Mouse (Mus musculus) forebrain, embryonic 15.5 days (tissue): ENCODE data around the gene Nap1l2. TPM values are rescaled to one million over a fixed set of nuclear protein-coding genes. Genes with fewer than 3 reads are reported as not detected.
"Not testable (repeated sequence)": the region's sequence is repeated elsewhere in the genome, so short reads cannot be mapped to it uniquely, and the experiment has no call there.

ENCODE experiments used
- ATAC-seq: fragments of 200-750 bp; cut with Nextera tagmentation; replicated peaks from 2 replicates; pipeline ENCODE4 v1.8.0; 2017; ENCODE audit warnings: mild to moderate bottlenecking, moderate TSS enrichment, moderate library complexity
- H3K27ac ChIP-seq: fragments of 300-500 bp; sonication (generic); replicated peaks from 2 replicates; pipeline ENCODE4 v1.5.1; 2015; ENCODE audit warnings: mild to moderate bottlenecking, inconsistent platforms
- H3K27me3 ChIP-seq: fragments of 300-500 bp; sonication (generic); 2 replicates; pipeline ENCODE4 v1.6.1; 2015; ENCODE audit warnings: inconsistent platforms
- H3K36me3 ChIP-seq: fragments of 300-500 bp; sonication (generic); 2 replicates; pipeline ENCODE4 v1.6.1; 2015; ENCODE audit warnings: mild to moderate bottlenecking, inconsistent platforms
- H3K4me1 ChIP-seq: fragments of 300-500 bp; sonication (generic); 2 replicates; pipeline ENCODE4 v1.6.1; 2015; ENCODE audit warnings: inconsistent platforms
- H3K4me2 ChIP-seq: fragments of 300-500 bp; sonication (generic); replicated peaks from 2 replicates; pipeline ENCODE4 v1.6.1; 2015; ENCODE audit warnings: mild to moderate bottlenecking, inconsistent platforms
- H3K4me3 ChIP-seq: fragments of 300-500 bp; sonication (generic); 2 replicates; pipeline ENCODE4 v1.5.1; 2015; ENCODE audit warnings: mild to moderate bottlenecking, inconsistent platforms
- H3K9ac ChIP-seq: fragments of 300-500 bp; sonication (generic); replicated peaks from 2 replicates; pipeline ENCODE4 v1.6.1; 2015; ENCODE audit warnings: mild to moderate bottlenecking, inconsistent platforms
- H3K9me3 ChIP-seq: fragments of 300-500 bp; sonication (generic); 2 replicates; pipeline ENCODE4 v1.6.1; 2016; ENCODE audit warnings: inconsistent platforms
- WGBS: fragments of 180-500 bp; shearing (Covaris S2); methylation state at CpG from one replicate; pipeline ENCODE4 v1.1.7; 2015; ENCODE audit warnings: mixed read lengths; 5-methylcytosine and 5-hydroxymethylcytosine counted together
- polyA plus RNA-seq: library from polyadenylated mRNA; unstranded; fragments of >200 nt; fragmentation: Nextera tagmentation; extraction: Ambion mirVana; gene quantifications from 2 replicates; pipeline ENCODE4 v1.2.1, GENCODE M21; 2015

The Nap1l2 gene
- 40.3 and 42.8 TPM in 2 replicates for polyA plus RNA-seq

DNA sequence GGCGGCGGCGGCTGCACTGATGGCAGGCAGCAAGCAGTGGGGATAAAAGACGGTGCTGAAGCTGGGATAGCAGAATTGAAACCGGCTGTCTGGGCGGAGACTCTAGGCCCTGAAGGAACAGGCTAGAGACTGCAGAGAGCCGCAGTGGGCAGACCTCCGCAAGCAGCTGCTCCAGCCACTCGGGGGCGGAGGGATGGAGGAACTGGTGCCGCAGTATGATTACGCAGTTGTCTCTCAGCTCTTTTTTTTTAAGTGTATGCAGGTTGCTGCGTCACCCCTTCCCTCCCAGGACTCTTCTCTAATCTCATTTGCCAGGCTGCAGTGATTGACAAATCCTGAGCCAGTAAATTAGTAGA lies at the start of gene Nap1l2:
Gene Nap1l2, minus strand, starts transcription at position 210 of the 356 bp plus-strand sequence.
- Histone ChIP-seq H3K27ac (peak within 1 kb of the TSS; percentile 86), H3K9ac (peak within 1 kb of the TSS; percentile 55), H3K4me2 (peak within 1 kb of the TSS; percentile 45), H3K36me3 (no peaks in the 10 kb centered on the region), H3K27me3 (no peaks in the 10 kb centered on the region), H3K9me3 (no peaks in the 10 kb centered on the region), H3K4me3 (peak within 1 kb of the TSS; percentile 54), H3K4me1 (no peaks in the 10 kb centered on the region)
- WGBS: 28% methylated on average over 13 of the region's 13 CpGs
- peak; percentile 95 for ATAC-seq

DNA sequence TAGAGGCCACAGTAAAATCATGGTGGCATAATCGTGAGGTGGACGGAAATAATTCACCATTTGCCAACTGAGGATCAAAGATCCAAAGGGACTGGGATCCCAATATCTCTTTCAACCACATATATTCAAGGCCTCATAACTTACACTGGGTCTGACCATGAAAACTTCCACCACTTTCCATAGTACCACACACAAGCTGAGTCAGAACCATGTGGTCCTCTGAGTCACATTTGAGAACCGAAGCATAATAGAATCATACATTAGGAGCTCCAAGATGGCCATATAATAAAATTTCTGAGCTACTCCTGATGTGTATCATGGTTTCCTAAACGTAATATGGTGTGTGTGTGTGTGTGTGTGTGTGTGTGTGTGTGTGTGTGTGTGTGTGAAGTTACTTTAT lies 28.8 kb upstream of the Nap1l2 start:
- no peak for ATAC-seq
- no peaks in the 10 kb centered on the region for H3K4me1 ChIP-seq
- no peaks in the 10 kb centered on the region for H3K27me3 ChIP-seq
- H3K36me3 ChIP-seq: no peaks in the 10 kb centered on the region
- H3K9me3 ChIP-seq: no peaks in the 10 kb centered on the region
- H3K4me3 ChIP-seq: no peak overlapping the region
- no peak overlapping the region for H3K27ac ChIP-seq
- 81% methylated on average over 4 of the region's 4 CpGs for WGBS
- no peak overlapping the region for H3K4me2 ChIP-seq
- H3K9ac ChIP-seq: no peak overlapping the region

DNA sequence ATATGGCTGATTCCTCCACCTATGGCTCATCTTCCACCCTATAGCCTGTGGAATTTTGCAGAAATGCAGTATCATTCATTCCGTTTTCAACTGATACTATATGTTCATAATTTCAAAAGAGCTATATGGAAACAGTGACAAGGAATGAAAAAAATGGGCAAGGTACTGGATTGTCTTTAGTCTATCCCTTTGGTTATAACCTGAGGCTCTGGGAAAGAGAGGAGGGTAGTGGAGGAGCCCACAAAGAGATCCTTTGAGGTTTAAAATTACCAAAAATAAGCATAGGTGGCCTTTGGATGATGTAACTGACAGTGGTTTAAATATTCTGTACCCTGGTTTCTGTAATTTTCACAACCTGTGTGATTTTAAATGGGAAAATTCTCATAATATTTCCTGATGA lies 389 bp upstream of the Nap1l2 start:
- H3K4me1 ChIP-seq: no peaks in the 10 kb centered on the region
- H3K9me3 ChIP-seq: no peaks in the 10 kb centered on the region
- H3K9ac ChIP-seq: no peak overlapping the region
- ATAC-seq: peak; percentile 65
- H3K27me3 ChIP-seq: no peaks in the 10 kb centered on the region
- H3K4me2 ChIP-seq: peak overlapping the region; percentile 45
- peak overlapping the region; percentile 86 for H3K27ac ChIP-seq
- H3K36me3 ChIP-seq: no peaks in the 10 kb centered on the region
- peak overlapping the region; percentile 54 for H3K4me3 ChIP-seq
- 34% methylated on average over 1 of the region's 1 CpGs for WGBS

DNA sequence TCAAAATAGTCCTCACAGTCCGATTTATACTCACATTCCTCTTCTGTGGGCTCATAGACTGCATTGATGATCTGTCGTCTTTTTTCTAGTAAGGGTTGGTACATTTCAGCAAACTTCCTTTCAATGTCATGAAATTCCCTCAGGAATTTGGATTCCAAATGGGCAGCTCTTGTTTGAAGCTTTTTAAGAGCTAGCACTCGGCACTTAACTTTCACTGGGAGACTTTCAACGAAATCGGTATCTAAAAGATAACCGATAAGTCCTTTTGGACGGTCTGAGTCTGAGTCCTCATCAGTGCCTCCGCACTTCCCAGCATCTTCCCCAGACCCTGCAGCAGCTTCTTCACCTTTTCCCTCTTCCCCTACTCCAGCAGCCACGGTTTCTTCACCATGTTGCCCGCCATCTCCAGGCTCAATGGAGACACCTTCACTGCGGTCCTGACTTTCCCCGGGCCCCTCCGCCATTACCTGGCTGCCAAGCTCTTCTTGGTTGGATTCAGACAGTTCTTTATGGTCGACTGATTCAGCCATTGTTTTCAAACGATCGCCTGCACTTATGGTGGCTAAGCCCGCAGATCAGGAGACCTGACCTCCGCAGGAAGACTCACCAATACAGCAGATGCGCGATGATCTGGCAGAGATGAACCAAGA lies 534 bp downstream of the Nap1l2 start:
- Histone ChIP-seq H3K9me3 (no peaks in the 10 kb centered on the region), H3K36me3 (no peaks in the 10 kb centered on the region), H3K27ac (peak overlapping the region; percentile 86), H3K4me3 (peak overlapping the region; percentile 54), H3K27me3 (no peaks in the 10 kb centered on the region), H3K4me1 (no peaks in the 10 kb centered on the region), H3K4me2 (peak overlapping the region; percentile 45), H3K9ac (peak overlapping the region; percentile 55)
- WGBS: 15% methylated on average over 20 of the region's 20 CpGs
- peak; percentile 47 for ATAC-seq

DNA sequence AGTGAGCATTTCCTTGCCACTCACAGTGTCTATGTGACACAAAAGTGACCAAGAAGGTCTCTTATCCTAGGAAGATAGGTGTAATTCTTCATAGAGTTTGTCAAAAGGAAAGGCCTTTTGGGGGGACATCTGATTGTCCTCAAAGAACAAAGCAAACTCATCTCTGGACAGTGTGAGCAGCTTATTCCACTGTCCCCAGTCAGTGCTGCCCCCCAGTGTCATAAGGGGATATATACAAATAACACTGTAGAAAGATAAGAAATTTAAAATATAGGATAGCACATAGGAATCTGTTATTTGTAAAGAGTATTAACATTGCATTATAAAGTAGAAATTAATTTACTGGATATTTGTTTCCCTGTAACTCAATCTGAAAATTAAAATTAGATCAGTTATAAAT lies 2.9 kb downstream of the Nap1l2 start:
- H3K9ac ChIP-seq: no peak overlapping the region
- no peaks in the 10 kb centered on the region for H3K36me3 ChIP-seq
- ATAC-seq: no peak
- H3K9me3 ChIP-seq: no peaks in the 10 kb centered on the region
- H3K27ac ChIP-seq: no peak overlapping the region
- H3K4me3 ChIP-seq: no peak overlapping the region
- H3K4me2 ChIP-seq: no peak overlapping the region
- H3K27me3 ChIP-seq: no peaks in the 10 kb centered on the region
- H3K4me1 ChIP-seq: no peaks in the 10 kb centered on the region

DNA sequence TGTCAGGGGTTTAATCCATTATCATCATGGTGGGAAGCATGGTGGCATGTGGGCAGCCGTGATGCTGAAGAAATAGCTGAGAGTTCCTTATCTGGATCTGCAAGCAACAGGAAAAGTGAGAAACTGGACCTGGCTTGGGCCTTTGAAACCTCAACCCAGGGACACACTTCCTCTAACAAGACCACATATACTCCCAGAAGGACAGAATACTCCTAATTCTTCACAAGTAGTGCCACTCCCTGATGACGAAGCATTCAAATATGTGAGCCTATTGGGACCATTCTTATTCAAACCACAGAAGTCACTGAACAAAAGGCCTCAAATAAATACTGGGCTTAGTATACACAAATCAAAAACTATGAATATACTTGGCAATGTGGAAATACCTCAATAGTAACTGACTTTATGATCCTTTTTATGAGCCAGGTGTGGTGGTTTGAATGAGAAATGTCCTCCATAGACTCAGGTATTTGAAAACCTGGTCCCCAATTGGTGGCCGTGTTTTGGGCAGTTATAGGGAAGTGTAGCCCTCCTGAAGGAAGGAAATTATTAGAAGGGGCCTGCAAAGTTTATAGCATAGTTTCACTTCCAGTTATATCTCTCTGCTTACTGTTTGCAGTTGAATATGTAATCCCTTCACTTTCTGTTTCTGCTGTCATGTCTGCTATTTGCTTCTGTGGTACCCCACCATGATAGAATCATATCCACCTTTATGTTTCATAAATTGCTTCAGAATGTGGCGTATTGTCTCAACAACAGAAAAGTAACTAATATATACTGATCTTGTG lies 6.5 kb downstream of the Nap1l2 start:
- ATAC-seq: no peak
- no peaks in the 10 kb centered on the region for H3K36me3 ChIP-seq
- H3K27ac ChIP-seq: no peak overlapping the region
- H3K9me3 ChIP-seq: no peaks in the 10 kb centered on the region
- no peak overlapping the region for H3K9ac ChIP-seq
- no peaks in the 10 kb centered on the region for H3K27me3 ChIP-seq
- WGBS: 84% methylated on average over 4 of the region's 4 CpGs
- no peaks in the 10 kb centered on the region for H3K4me1 ChIP-seq
- no peak overlapping the region for H3K4me2 ChIP-seq
- no peak overlapping the region for H3K4me3 ChIP-seq

DNA sequence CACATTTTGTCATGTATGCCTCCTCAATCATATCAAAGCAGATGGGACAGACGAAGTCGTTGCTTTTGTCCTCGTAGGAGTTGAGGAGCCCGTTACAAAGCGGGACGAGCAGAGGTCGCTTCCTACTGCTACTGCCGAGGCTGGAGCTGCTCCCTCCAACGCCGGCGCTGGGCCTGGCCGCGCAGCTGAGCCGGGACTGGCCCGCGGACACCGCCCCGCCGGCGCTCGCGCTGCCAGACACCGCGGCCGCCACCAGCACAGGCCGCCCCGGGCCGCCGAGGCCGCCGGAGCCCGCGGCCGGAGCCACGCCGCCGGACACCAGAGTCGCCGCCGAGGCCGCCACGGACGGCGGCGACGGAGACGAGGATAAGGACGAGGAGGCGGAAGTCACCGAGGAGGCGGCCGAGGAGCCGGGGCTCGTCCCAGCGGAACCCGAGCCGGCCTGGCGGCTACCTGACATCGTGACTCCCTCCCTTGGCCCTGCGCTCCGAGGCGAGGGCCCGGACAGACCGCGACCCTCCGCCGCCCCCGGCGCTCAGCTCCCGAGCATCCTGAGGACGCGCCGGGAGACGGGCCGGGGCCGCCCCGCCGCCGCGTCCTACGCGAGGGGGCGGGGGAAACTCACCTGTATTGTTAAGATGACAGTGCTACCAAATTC lies 21.4 kb downstream of the Nap1l2 start:
- H3K27ac ChIP-seq, H3K9ac ChIP-seq, H3K9me3 ChIP-seq, H3K4me1 ChIP-seq, H3K27me3 ChIP-seq, H3K36me3 ChIP-seq: not testable (repeated sequence)
- peak; percentile 94 for ATAC-seq
- 22% methylated on average over 22 of the region's 83 CpGs for WGBS
- peak overlapping the region; percentile 32 for H3K4me2 ChIP-seq
- H3K4me3 ChIP-seq: peak overlapping the region; percentile 34

DNA sequence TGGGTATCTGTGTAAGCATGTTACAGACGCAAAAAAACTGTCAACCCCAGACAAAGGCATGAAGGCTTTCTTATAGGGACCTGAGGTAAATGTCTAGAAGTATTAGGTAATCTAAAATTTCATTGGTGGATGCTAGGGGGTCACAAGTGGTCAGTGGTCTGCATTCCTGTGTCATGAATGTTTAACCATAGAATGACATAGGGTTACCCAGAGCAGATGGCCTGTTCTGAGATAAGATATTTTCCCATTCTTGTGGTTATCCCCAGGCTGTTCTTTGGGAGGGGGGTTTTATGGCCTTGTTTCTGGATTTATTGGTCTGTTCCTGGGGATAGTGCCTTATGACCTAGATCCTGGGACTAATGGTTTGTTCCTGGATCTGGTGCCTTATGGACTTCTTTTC lies 30.3 kb downstream of the Nap1l2 start:
- WGBS: 45% methylated on average over 1 of the region's 1 CpGs
- H3K9me3 ChIP-seq: no peaks in the 10 kb centered on the region
- H3K36me3 ChIP-seq: no peaks in the 10 kb centered on the region
- H3K4me1 ChIP-seq: no peaks in the 10 kb centered on the region
- H3K4me3 ChIP-seq: no peak overlapping the region
- H3K4me2 ChIP-seq: no peak overlapping the region
- H3K27ac ChIP-seq: no peak overlapping the region
- no peak for ATAC-seq
- H3K27me3 ChIP-seq: 0 out of 2 replicates have a peak, but pooled peaks cover 3% of the 10 kb centered on the region
- H3K9ac ChIP-seq: no peak overlapping the region

DNA sequence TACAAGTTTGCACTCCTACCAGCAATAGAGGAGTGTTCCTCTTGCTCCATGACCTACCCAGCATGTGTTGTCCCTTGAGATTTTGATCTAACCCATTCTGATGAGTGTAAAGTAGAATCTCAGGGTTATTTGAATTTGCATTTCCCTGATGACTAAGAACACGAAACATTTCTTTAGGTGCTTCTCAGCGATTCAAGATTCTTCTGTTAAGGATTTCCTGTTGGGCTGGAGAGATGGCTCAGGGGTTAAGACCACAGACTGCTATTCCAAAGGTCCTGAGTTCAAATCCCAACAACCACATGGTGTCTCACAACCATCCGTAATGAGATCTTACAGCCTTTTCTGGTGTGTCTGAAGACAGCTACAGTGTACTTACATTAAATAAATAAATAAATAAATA lies 47.9 kb downstream of the Nap1l2 start:
- H3K27ac ChIP-seq: no peak overlapping the region
- no peak for ATAC-seq
- 87% methylated on average over 3 of the region's 3 CpGs for WGBS

More for the DNA sequence above, 47.9 kb downstream of the Nap1l2 start:
- Histone ChIP-seq H3K4me3 (no peak overlapping the region), H3K27me3 (no peaks in the 10 kb centered on the region), H3K36me3 (no peaks in the 10 kb centered on the region), H3K4me2 (no peak overlapping the region), H3K9ac (no peak overlapping the region), H3K4me1 (no peaks in the 10 kb centered on the region), H3K9me3 (no peaks in the 10 kb centered on the region)

Other genes with a start within 250 kb of the Nap1l2 start
- not detected in 2 replicates for gene Cdx4, start 134.8 kb upstream of the Nap1l2 start, polyA plus RNA-seq
- gene Chic1, start 169.8 kb upstream of the Nap1l2 start, polyA plus RNA-seq: 6.5 and 6.7 TPM in 2 replicates
- gene Tsx, start 227.8 kb upstream of the Nap1l2 start, polyA plus RNA-seq: 0.47 and 0.73 TPM in 2 replicates
- not detected in 2 replicates for gene Gm26992, start 235.4 kb upstream of the Nap1l2 start, polyA plus RNA-seq